Mouse (Mus musculus) small intestine, adult 2 months (tissue): ENCODE data around the gene Clcn2.

ENCODE experiments used
- CTCF ChIP-seq: fragments of 200-500 bp; IDR thresholded peaks from 2 replicates; pipeline ENCODE4 v1.5.1; 2012; ENCODE audit warnings: low read depth, mild to moderate bottlenecking, control low read depth, inconsistent platforms, low read length, moderate library complexity, mixed read lengths; ENCODE audit not compliant: insufficient replicate concordance, insufficient read length; ENCODE audit errors: extremely low read depth
- POLR2A ChIP-seq: fragments of 200-500 bp; IDR thresholded peaks from 2 replicates; pipeline ENCODE4 v1.6.1; 2012; ENCODE audit warnings: low read depth, mild to moderate bottlenecking, control low read depth, inconsistent platforms, low read length, moderate library complexity

DNA sequence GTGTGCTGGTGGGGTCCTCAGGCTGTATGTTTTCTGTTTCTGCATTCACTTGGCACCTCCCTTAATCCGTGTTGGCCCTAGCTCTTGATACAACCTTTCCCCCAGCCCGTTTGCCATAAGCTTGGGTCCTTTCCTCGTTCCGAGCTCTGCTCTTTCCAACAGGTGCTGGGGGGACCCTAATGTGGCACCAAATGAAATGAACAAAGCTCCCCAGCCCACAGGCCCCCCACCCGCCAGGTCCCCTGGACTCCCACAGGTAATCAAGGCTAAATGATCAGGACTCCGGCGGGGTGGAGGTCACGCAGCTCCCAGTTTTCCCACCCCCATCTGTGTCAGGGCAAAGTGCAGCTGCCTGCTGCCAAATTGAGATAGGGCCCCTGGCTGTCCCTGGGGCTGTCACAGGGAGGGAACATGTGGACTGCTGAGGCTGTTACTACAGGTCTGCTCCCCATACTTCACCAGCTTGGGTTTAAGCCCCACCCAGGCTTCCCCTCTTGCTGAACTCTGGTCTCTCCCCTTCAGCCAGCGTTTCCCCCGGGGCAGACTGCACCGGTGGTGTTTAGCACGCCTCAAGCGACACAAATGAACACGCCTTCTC, 43.7 kb downstream of the Clcn2 start:
- TF ChIP-seq POLR2A (no peak), CTCF (no peak)
